Mouse (Mus musculus) kidney, postnatal 0 days (tissue): ENCODE data around the gene Plcb3. TPM values are rescaled to one million over a fixed set of nuclear protein-coding genes. Genes with fewer than 3 reads are reported as not detected.

Experiments used
- ATAC-seq: fragments of 200-750 bp; cut with Nextera tagmentation; replicated peaks from 2 replicates; pipeline ENCODE4 v1.8.0; 2017; ENCODE audit warnings: low read depth, moderate number of reproducible peaks, moderate TSS enrichment, moderate library complexity; ENCODE audit not compliant: low FRiP score
- DNase-seq: peaks from one replicate; pipeline ENCODE4 v3.0.0-alpha.2; 2016; ENCODE audit warnings: low spot score
- H3K27ac ChIP-seq: fragments of 300-500 bp; sonication (generic); 2 replicates; pipeline ENCODE4 v1.5.1; 2014; ENCODE audit warnings: mild to moderate bottlenecking
- H3K27me3 ChIP-seq: fragments of 300-500 bp; sonication (generic); 2 replicates; pipeline ENCODE4 v1.6.1; 2014; ENCODE audit warnings: low read length, mixed read lengths; ENCODE audit not compliant: insufficient read depth
- H3K36me3 ChIP-seq: fragments of 300-500 bp; sonication (generic); 2 replicates; pipeline ENCODE4 v1.6.1; 2014; ENCODE audit warnings: low read length, mixed read lengths; ENCODE audit not compliant: insufficient read depth
- H3K4me1 ChIP-seq: fragments of 300-500 bp; sonication (generic); replicated peaks from 2 replicates; pipeline ENCODE4 v1.6.1; 2014; ENCODE audit warnings: antibody characterized with exemption, low read length, mixed read lengths; ENCODE audit not compliant: insufficient read depth
- H3K4me2 ChIP-seq: fragments of 300-500 bp; sonication (generic); 2 replicates; pipeline ENCODE4 v1.6.1; 2014; ENCODE audit warnings: mild to moderate bottlenecking, low read length, moderate library complexity, mixed read lengths
- H3K4me3 ChIP-seq: fragments of 300-500 bp; sonication (generic); replicated peaks from 2 replicates; pipeline ENCODE4 v1.5.1; 2014; ENCODE audit warnings: low read depth, low read length
- H3K9ac ChIP-seq: fragments of 300-500 bp; sonication (generic); 2 replicates; pipeline ENCODE4 v1.6.1; 2014; ENCODE audit warnings: low read depth, low read length
- H3K9me3 ChIP-seq: fragments of 300-500 bp; sonication (generic); replicated peaks from 2 replicates; pipeline ENCODE4 v1.6.1; 2016; ENCODE audit warnings: low read length, inconsistent platforms, mixed read lengths
- CTCF ChIP-seq: IDR thresholded peaks from 2 replicates; pipeline ENCODE4 v1.5.1; 2016; ENCODE audit warnings: antibody characterized with exemption, low read depth, mild to moderate bottlenecking, moderate library complexity
- WGBS: fragments of 180-500 bp; shearing (Covaris S2); extraction: QIAGEN DNeasy Blood & Tissue Kit; methylation state at CpG from one replicate; pipeline ENCODE4 v1.1.7; 2014; 5-methylcytosine and 5-hydroxymethylcytosine counted together
- polyA plus RNA-seq: library from polyadenylated mRNA; unstranded; fragments of >200 nt; fragmentation: Nextera tagmentation; extraction: Ambion mirVana; gene quantifications from 2 replicates; pipeline ENCODE4 v1.2.1, GENCODE M21; 2015

The Plcb3 gene
- polyA plus RNA-seq, 1 experiment from 2014 or later, result 24.6 TPM

DNA sequence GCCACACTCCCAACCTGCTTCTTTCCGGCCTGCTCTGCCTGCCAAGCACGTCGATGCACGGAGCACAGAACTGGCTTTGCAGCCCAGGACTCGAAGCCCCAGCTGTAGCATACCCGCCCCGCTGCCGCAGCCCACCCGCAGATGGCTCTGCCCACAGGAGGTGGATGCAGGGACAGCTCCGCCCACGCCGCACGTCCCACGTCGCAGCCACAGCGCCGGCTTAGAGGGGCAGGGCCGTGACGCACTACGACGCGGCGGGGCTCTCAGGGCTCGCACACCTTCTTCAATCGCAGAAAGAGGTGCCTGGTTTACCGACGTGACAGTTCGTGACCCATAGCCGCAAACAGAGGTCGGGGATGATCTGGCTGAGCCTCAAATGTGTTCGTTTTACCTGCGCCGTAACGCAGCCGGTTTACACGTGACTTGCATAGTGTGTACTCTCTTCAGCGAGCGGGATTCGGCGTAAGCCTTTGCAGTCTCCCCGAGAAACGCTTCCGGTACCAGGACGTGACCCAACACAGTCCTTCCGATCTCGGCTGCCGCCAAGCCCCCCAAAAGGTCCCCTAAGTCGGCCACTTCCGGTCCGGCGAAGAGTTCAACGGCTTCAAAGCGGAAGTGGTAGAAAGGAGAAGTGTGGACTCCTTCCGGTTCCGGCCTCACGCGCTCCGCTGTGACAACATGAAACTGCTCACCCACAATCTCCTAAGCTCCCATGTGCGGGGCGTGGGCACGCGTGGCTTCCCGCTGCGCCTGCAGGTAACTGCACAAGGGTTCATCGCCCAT, 66.6 kb downstream of the Plcb3 start, which contains the start of the genes Trmt112 and Prdx5:
Gene Trmt112 (plus strand): TSS at position 192 of the 783 bp plus-strand sequence.
Gene Prdx5 (minus strand): TSS at position 600 of the 783 bp plus-strand sequence.
- peak; percentile 98 for DNase-seq
- H3K4me3 ChIP-seq, result peak within 1 kb of the TSS; percentile 52
- peak within 1 kb of the TSS; percentile 58 for H3K9ac ChIP-seq
- H3K36me3 ChIP-seq, result peaks cover 42% of the 10 kb centered on the region
- peak within 1 kb of the TSS; percentile 98 for H3K27ac ChIP-seq
- no peaks in the 10 kb centered on the region for H3K9me3 ChIP-seq
- H3K4me2 ChIP-seq, result peak within 1 kb of the TSS; percentile 61
- H3K27me3 ChIP-seq, result no peaks in the 10 kb centered on the region
- WGBS, result under 1% methylated on average over 65 of the region's 65 CpGs
- peaks cover 15% of the 10 kb centered on the region for H3K4me1 ChIP-seq
- peak; percentile 82 for ATAC-seq
- peak; percentile 30; the same call in 1 of the 2 replicates for TF ChIP-seq CTCF

DNA sequence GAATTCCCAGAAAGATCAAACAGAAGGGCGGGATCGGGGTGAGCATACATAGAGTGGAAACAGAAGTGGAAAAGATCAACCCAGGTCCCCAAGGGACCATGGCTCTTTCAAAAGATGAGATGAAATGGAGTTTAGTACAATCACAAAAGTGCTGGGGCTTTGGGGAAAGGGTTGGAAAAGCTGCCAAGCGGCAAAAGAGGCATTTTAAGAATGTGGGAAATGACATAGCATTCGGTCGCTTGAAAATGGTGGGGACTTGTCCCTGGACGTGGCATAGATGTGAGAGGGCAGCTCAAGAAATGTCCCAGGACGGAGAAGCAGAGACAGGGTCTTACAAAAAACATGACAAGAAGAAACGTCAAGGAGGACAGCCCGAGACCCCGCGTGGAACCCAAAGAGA, 67.2 kb downstream of the Plcb3 start:
- WGBS, result 6% methylated on average over 11 of the region's 11 CpGs
- Histone ChIP-seq H3K9me3 (no peaks in the 10 kb centered on the region), H3K27me3 (no peaks in the 10 kb centered on the region), H3K4me1 (peaks cover 15% of the 10 kb centered on the region), H3K27ac (peak overlapping the region; percentile 98), H3K36me3 (peaks cover 46% of the 10 kb centered on the region), H3K9ac (peak overlapping the region; percentile 58), H3K4me2 (peak overlapping the region; percentile 61), H3K4me3 (peak overlapping the region; percentile 52)
- DNase-seq (peak; percentile 32), ATAC-seq (no peak)
- TF ChIP-seq CTCF, result no peak

- TF ChIP-seq CTCF, result 0 out of 2 replicates have a peak, but pooled peaks have one; percentile 19
- peak overlapping the region; percentile 98 for H3K27ac ChIP-seq
- H3K36me3 ChIP-seq, result peaks cover 39% of the 10 kb centered on the region
- peak overlapping the region; percentile 52 for H3K4me3 ChIP-seq
- WGBS, result 56% methylated on average over 7 of the region's 7 CpGs
- H3K4me2 ChIP-seq, result peak overlapping the region; percentile 61
- peak overlapping the region; percentile 58 for H3K9ac ChIP-seq
- H3K9me3 ChIP-seq, result no peaks in the 10 kb centered on the region
- DNase-seq, result peak; percentile 60
- H3K27me3 ChIP-seq, result no peaks in the 10 kb centered on the region
- H3K4me1 ChIP-seq, result peaks cover 15% of the 10 kb centered on the region
- no peak for ATAC-seq
Measured at GRCm38 (mm10) chr19:6907811-6908540, 68.3 kb downstream of the Plcb3 start.

GRCm38 (mm10) chr19:6907094-6907493, 69.2 kb downstream of the Plcb3 start:
- no peak for DNase-seq
- Histone ChIP-seq H3K27ac (no peak overlapping the region), H3K9ac (no peak overlapping the region), H3K9me3 (no peaks in the 10 kb centered on the region), H3K27me3 (no peaks in the 10 kb centered on the region), H3K4me3 (no peak overlapping the region), H3K4me1 (peaks cover 15% of the 10 kb centered on the region), H3K36me3 (peaks cover 31% of the 10 kb centered on the region), H3K4me2 (peak overlapping the region; percentile 61)
- no peak for TF ChIP-seq CTCF
- 87% methylated on average over 8 of the region's 8 CpGs for WGBS
- ATAC-seq, result no peak

- no peak for TF ChIP-seq CTCF
- Histone ChIP-seq H3K27ac (no peak overlapping the region), H3K4me3 (no peak overlapping the region), H3K36me3 (peaks cover 22% of the 10 kb centered on the region; the same call in 1 of the 2 replicates), H3K27me3 (no peaks in the 10 kb centered on the region), H3K4me1 (peaks cover 12% of the 10 kb centered on the region), H3K9me3 (no peaks in the 10 kb centered on the region), H3K9ac (no peak overlapping the region), H3K4me2 (no peak overlapping the region)
- ATAC-seq (no peak), DNase-seq (no peak)
- WGBS, result 77% methylated on average over 3 of the region's 3 CpGs
Measured at GRCm38 (mm10) chr19:6906199-6906598, 70.1 kb downstream of the Plcb3 start.

GRCm38 (mm10) chr19:6905498-6906159, 70.6 kb downstream of the Plcb3 start:
- DNase-seq, result no peak
- no peak for ATAC-seq
- WGBS, result 92% methylated on average over 11 of the region's 11 CpGs
- H3K4me3 ChIP-seq, result no peak overlapping the region
- peak overlapping the region; percentile 42; the same call in 1 of the 2 replicates for H3K27ac ChIP-seq
- peaks cover 8% of the 10 kb centered on the region for H3K4me1 ChIP-seq
- H3K36me3 ChIP-seq, result peaks cover 22% of the 10 kb centered on the region; the same call in 1 of the 2 replicates
- no peak for TF ChIP-seq CTCF
- H3K4me2 ChIP-seq, result no peak overlapping the region
- no peaks in the 10 kb centered on the region for H3K27me3 ChIP-seq
- no peak overlapping the region for H3K9ac ChIP-seq
- H3K9me3 ChIP-seq, result no peaks in the 10 kb centered on the region
